Mouse (Mus musculus): ENCODE results near the gene Xrcc2. TPM values are rescaled to one million over a fixed set of nuclear protein-coding genes. Genes with fewer than 3 reads are reported as not detected.

Gene Xrcc2
- polyA plus RNA-seq, 2 experiments: 1.7 to 4.5 TPM

GRCm38 (mm10) chr5:25668306-25668705 lies 37.3 kb downstream of the Xrcc2 start:
- DNase-seq (ENCODE audit: low read depth in 3 of 3, low spot score in 3 of 3) (no peak), ATAC-seq (ENCODE audit: insufficient read depth) (no peak)
- Histone ChIP-seq H3K4me3 (ENCODE audit: insufficient read depth in 1 of 2, low read depth in 2 of 2, low read length in 2 of 2) (no peak overlapping the region), H3K36me3 (replicated peaks; ENCODE audit: control insufficient read depth, insufficient read depth, low read depth) (no peaks in the 10 kb centered on the region), H3K4me1 (replicated peaks; ENCODE audit: control insufficient read depth in 2 of 2, insufficient read depth in 2 of 2, low read length in 1 of 2) (no peaks in the 10 kb centered on the region), H3K9ac (replicated peaks) (no peak overlapping the region), H3K27ac (no peak overlapping the region), H3K9me3 (ENCODE audit: control insufficient read depth, low read length) (no peaks in the 10 kb centered on the region), H3K4me2 (ENCODE audit: low read depth) (no peak overlapping the region), H3K27me3 (ENCODE audit: control insufficient read depth, insufficient read depth, low read length) (no peaks in the 10 kb centered on the region)
- 75% methylated on average over 9 of the region's 9 CpGs for WGBS (ENCODE audit: insufficient replicate concordance)
- TF ChIP-seq EP300 (IDR thresholded peaks at IDR 0.05; ENCODE audit: low read depth) (no peak), CTCF (IDR thresholded peaks at IDR 0.05; ENCODE audit: low read depth) (no peak)

- no peaks in the 10 kb centered on the region for H3K36me3 ChIP-seq (replicated peaks; ENCODE audit: control insufficient read depth, insufficient read depth, low read depth)
- WGBS (ENCODE audit: insufficient replicate concordance): 74% methylated on average over 9 of the region's 9 CpGs
- DNase-seq (ENCODE audit: low read depth in 3 of 3, low spot score in 3 of 3): no peak
- no peak for TF ChIP-seq EP300 (IDR thresholded peaks at IDR 0.05; ENCODE audit: low read depth)
- TF ChIP-seq CTCF (IDR thresholded peaks at IDR 0.05; ENCODE audit: low read depth): no peak
- no peaks in the 10 kb centered on the region for H3K9me3 ChIP-seq (ENCODE audit: control insufficient read depth, low read length)
- ATAC-seq (ENCODE audit: insufficient read depth): no peak
- no peak overlapping the region for H3K27ac ChIP-seq
- H3K9ac ChIP-seq (replicated peaks): no peak overlapping the region
- H3K4me1 ChIP-seq (replicated peaks; ENCODE audit: control insufficient read depth in 2 of 2, insufficient read depth in 2 of 2, low read length in 1 of 2): no peaks in the 10 kb centered on the region
- H3K27me3 ChIP-seq (ENCODE audit: control insufficient read depth, insufficient read depth, low read length): no peaks in the 10 kb centered on the region
- H3K4me3 ChIP-seq (ENCODE audit: insufficient read depth in 1 of 2, low read depth in 2 of 2, low read length in 2 of 2): no peak overlapping the region
- H3K4me2 ChIP-seq (ENCODE audit: low read depth): no peak overlapping the region
These were observed 38.9 kb downstream of the Xrcc2 start for GRCm38 (mm10) chr5:25666684-25667083.

GRCm38 (mm10) chr5:25666108-25666507 lies 39.5 kb downstream of the Xrcc2 start:
- TF ChIP-seq EP300 (IDR thresholded peaks at IDR 0.05; ENCODE audit: low read depth): no peak
- no peak for TF ChIP-seq CTCF (IDR thresholded peaks at IDR 0.05; ENCODE audit: low read depth)
- no peak for DNase-seq (ENCODE audit: low read depth in 3 of 3, low spot score in 3 of 3)
- Histone ChIP-seq H3K36me3 (replicated peaks; ENCODE audit: control insufficient read depth, insufficient read depth, low read depth) (no peaks in the 10 kb centered on the region), H3K9me3 (ENCODE audit: control insufficient read depth, low read length) (no peaks in the 10 kb centered on the region), H3K4me1 (replicated peaks; ENCODE audit: control insufficient read depth in 2 of 2, insufficient read depth in 2 of 2, low read length in 1 of 2) (no peaks in the 10 kb centered on the region), H3K9ac (replicated peaks) (no peak overlapping the region), H3K4me2 (ENCODE audit: low read depth) (no peak overlapping the region), H3K27me3 (ENCODE audit: control insufficient read depth, insufficient read depth, low read length) (no peaks in the 10 kb centered on the region), H3K27ac (no peak overlapping the region), H3K4me3 (ENCODE audit: insufficient read depth in 1 of 2, low read depth in 2 of 2, low read length in 2 of 2) (no peak overlapping the region)
- 60% methylated on average over 4 of the region's 4 CpGs for WGBS (ENCODE audit: insufficient replicate concordance)
- ATAC-seq (ENCODE audit: insufficient read depth): no peak

GRCm38 (mm10) chr5:25665516-25665915 lies 40.1 kb downstream of the Xrcc2 start:
- H3K9me3 ChIP-seq (ENCODE audit: control insufficient read depth, low read length): no peaks in the 10 kb centered on the region
- no peaks in the 10 kb centered on the region for H3K4me1 ChIP-seq (replicated peaks; ENCODE audit: control insufficient read depth in 2 of 2, insufficient read depth in 2 of 2, low read length in 1 of 2)
- ATAC-seq (ENCODE audit: insufficient read depth): no peak
- WGBS (ENCODE audit: insufficient replicate concordance): 81% methylated on average over 10 of the region's 10 CpGs
- H3K4me3 ChIP-seq (ENCODE audit: insufficient read depth in 1 of 2, low read depth in 2 of 2, low read length in 2 of 2): no peak overlapping the region
- no peaks in the 10 kb centered on the region for H3K36me3 ChIP-seq (replicated peaks; ENCODE audit: control insufficient read depth, insufficient read depth, low read depth)
- H3K27ac ChIP-seq: no peak overlapping the region
- no peak overlapping the region for H3K9ac ChIP-seq (replicated peaks)
- H3K4me2 ChIP-seq (ENCODE audit: low read depth): no peak overlapping the region
- DNase-seq (ENCODE audit: low read depth in 3 of 3, low spot score in 3 of 3): no peak
- H3K27me3 ChIP-seq (ENCODE audit: control insufficient read depth, insufficient read depth, low read length): no peaks in the 10 kb centered on the region
- no peak for TF ChIP-seq CTCF (IDR thresholded peaks at IDR 0.05; ENCODE audit: low read depth)
- no peak for TF ChIP-seq EP300 (IDR thresholded peaks at IDR 0.05; ENCODE audit: low read depth)

- no peaks in the 10 kb centered on the region for H3K36me3 ChIP-seq (replicated peaks; ENCODE audit: control insufficient read depth, insufficient read depth, low read depth)
- H3K4me2 ChIP-seq (ENCODE audit: low read depth): no peak overlapping the region
- H3K4me1 ChIP-seq (replicated peaks; ENCODE audit: control insufficient read depth in 2 of 2, insufficient read depth in 2 of 2, low read length in 1 of 2): no peaks in the 10 kb centered on the region
- no peaks in the 10 kb centered on the region for H3K9me3 ChIP-seq (ENCODE audit: control insufficient read depth, low read length)
- H3K9ac ChIP-seq (replicated peaks): no peak overlapping the region
- no peak for DNase-seq (ENCODE audit: low read depth in 3 of 3, low spot score in 3 of 3)
- no peak overlapping the region for H3K27ac ChIP-seq
- H3K4me3 ChIP-seq (ENCODE audit: insufficient read depth in 1 of 2, low read depth in 2 of 2, low read length in 2 of 2): no peak overlapping the region
- H3K27me3 ChIP-seq (ENCODE audit: control insufficient read depth, insufficient read depth, low read length): no peaks in the 10 kb centered on the region
- TF ChIP-seq EP300 (IDR thresholded peaks at IDR 0.05; ENCODE audit: low read depth): no peak
- TF ChIP-seq CTCF (IDR thresholded peaks at IDR 0.05; ENCODE audit: low read depth): no peak
- ATAC-seq (ENCODE audit: insufficient read depth): no peak
- WGBS (ENCODE audit: insufficient replicate concordance): 51% methylated on average over 2 of the region's 2 CpGs
These were observed 42.5 kb downstream of the Xrcc2 start for GRCm38 (mm10) chr5:25663165-25663564.
